Mouse (Mus musculus): ENCODE results near the gene Gm9970. TPM values are rescaled to one million over a fixed set of nuclear protein-coding genes. Genes with fewer than 3 reads are reported as not detected.

Gene Gm9970
- total and polyA plus RNA-seq, 3 experiments = 0.24 TPM; not detected in 2

DNA sequence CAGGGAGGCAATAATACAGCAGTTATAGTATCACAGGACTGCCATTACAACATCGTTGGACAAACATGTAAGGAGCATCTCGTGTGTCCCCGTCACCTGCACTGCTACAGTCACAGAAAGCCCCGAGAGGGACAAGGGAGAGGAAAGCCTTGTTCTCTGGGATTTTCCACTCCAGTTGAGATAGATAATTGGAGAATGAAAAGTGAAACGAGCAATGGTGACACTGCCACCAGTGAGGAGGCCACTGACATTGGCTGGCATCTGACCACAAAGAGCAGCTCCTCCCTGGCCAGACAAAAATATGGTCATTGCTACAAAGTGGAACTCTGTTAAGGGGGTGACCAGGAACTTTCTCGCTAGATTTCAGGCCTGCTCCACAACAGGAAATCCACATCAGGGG is 26.7 kb upstream of the Gm9970 start:
- H3K27ac ChIP-seq (ENCODE audit: control insufficient read depth, low read depth, low read length) = no peak overlapping the region
- H3K9me3 ChIP-seq (replicated peaks; ENCODE audit: insufficient read depth, low read length) = no peaks in the 10 kb centered on the region
- no peaks in the 10 kb centered on the region for H3K27me3 ChIP-seq (ENCODE audit: control insufficient read depth in 1 of 2, insufficient read depth in 2 of 2, low read length in 2 of 2)
- H3K4me3 ChIP-seq (ENCODE audit: control insufficient read depth in 1 of 2, insufficient read depth in 1 of 2, low read depth in 2 of 2, low read length in 2 of 2) = no peak overlapping the region
- TF ChIP-seq TAL1 (IDR thresholded peaks at IDR 0.05; ENCODE audit: low read length) (no peak), POLR2A (IDR thresholded peaks at IDR 0.05; ENCODE audit: control insufficient read depth in 1 of 2, insufficient read depth in 1 of 2, low read depth in 1 of 2, low read length in 2 of 2, poor library complexity in 1 of 2) (no peak), EP300 (IDR thresholded peaks at IDR 0.05; ENCODE audit: low read depth in 1 of 2, low read length in 2 of 2) (no peak), RCOR1 (IDR thresholded peaks at IDR 0.05; ENCODE audit: low read depth, low read length) (no peak), ZMIZ1 (IDR thresholded peaks at IDR 0.05; ENCODE audit: low read depth, low read length) (no peak), RAD21 (IDR thresholded peaks at IDR 0.05; ENCODE audit: low read depth, low read length) (no peak), ZKSCAN1 (IDR thresholded peaks at IDR 0.05; ENCODE audit: low read depth, low read length) (no peak), UBTF (IDR thresholded peaks at IDR 0.05; ENCODE audit: borderline replicate concordance, insufficient read depth, low read depth, low read length) (no peak), SMC3 (IDR thresholded peaks at IDR 0.05; ENCODE audit: low read depth, low read length) (no peak), GABPA (IDR thresholded peaks at IDR 0.05; ENCODE audit: low read depth, low read length) (no peak)
- no peaks in the 10 kb centered on the region for H3K4me1 ChIP-seq (ENCODE audit: control insufficient read depth in 1 of 2, insufficient read depth in 2 of 2, low read length in 2 of 2)
- H3K79me2 ChIP-seq (ENCODE audit: control insufficient read depth, insufficient read depth, low read length, poor library complexity) = no peaks in the 10 kb centered on the region
- no peak overlapping the region for H3K9ac ChIP-seq (ENCODE audit: control insufficient read depth, low read depth, low read length, poor library complexity, severe bottlenecking)
- H3K36me3 ChIP-seq (ENCODE audit: control insufficient read depth in 1 of 2, insufficient read depth in 2 of 2, low read length in 2 of 2) = no peaks in the 10 kb centered on the region
- no peak for DNase-seq (ENCODE audit: low read depth, low spot score)

DNA sequence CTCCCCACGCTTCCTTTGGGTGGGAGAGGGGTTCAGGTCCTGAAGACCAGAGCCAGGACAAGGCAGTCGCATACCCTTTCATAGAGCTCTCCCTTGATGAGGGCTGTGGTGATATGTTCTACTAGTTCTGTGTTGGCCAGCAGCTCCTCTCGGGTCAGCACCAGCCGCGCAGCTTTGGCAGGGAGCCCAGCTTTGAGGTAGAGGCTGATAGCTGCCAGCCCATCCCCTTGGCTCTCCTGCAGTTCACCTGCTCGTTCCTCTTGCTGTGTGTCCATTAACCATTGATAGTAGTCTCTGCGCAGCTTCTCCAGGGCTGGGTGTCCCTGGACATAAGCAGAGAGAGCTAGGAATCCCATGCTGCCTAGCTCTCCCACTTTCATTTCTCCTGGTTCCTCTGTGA is 25.1 kb upstream of the Gm9970 start:
- H3K79me2 ChIP-seq (ENCODE audit: control insufficient read depth, insufficient read depth, low read length, poor library complexity) = no peaks in the 10 kb centered on the region
- H3K36me3 ChIP-seq (ENCODE audit: control insufficient read depth in 1 of 2, insufficient read depth in 2 of 2, low read length in 2 of 2) = no peaks in the 10 kb centered on the region
- H3K9ac ChIP-seq (ENCODE audit: control insufficient read depth, low read depth, low read length, poor library complexity, severe bottlenecking) = no peak overlapping the region
- no peaks in the 10 kb centered on the region for H3K9me3 ChIP-seq (replicated peaks; ENCODE audit: insufficient read depth, low read length)
- no peak overlapping the region for H3K27ac ChIP-seq (ENCODE audit: control insufficient read depth, low read depth, low read length)
- H3K27me3 ChIP-seq (ENCODE audit: control insufficient read depth in 1 of 2, insufficient read depth in 2 of 2, low read length in 2 of 2) = no peaks in the 10 kb centered on the region
- H3K4me3 ChIP-seq (ENCODE audit: control insufficient read depth in 1 of 2, insufficient read depth in 1 of 2, low read depth in 2 of 2, low read length in 2 of 2) = no peak overlapping the region
- no peak for DNase-seq (ENCODE audit: low read depth, low spot score)
- no peaks in the 10 kb centered on the region for H3K4me1 ChIP-seq (ENCODE audit: control insufficient read depth in 1 of 2, insufficient read depth in 2 of 2, low read length in 2 of 2)
- TF ChIP-seq MAFK (IDR thresholded peaks at IDR 0.05; ENCODE audit: borderline replicate concordance, low read depth, low read length) (no peak), NRF1 (IDR thresholded peaks at IDR 0.05; ENCODE audit: insufficient read depth, low read depth, low read length, poor library complexity, severe bottlenecking) (no peak), ZMIZ1 (IDR thresholded peaks at IDR 0.05; ENCODE audit: low read depth, low read length) (no peak)

DNA sequence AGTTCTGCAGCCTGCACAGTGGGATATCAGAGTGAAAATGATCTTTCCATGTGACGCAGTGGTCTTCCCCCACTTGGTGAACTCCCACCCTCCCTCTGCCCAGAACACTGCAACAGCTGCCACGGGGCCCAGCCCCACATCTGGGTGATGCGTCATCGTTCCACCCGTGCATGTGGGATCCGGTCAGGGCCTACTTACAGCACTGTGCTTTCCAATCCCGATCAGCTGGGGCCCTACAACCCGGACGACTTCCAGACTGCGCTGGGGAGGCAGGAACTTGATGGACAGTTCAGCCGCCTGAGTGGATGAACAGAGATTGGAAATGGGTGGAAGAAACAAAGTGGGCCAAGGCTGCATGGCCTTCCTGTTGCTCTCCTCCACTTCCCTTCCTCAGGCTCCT is 16.6 kb upstream of the Gm9970 start:
- H3K27ac ChIP-seq (ENCODE audit: control insufficient read depth, low read depth, low read length) = no peak overlapping the region
- no peaks in the 10 kb centered on the region for H3K27me3 ChIP-seq (ENCODE audit: control insufficient read depth in 1 of 2, insufficient read depth in 2 of 2, low read length in 2 of 2)
- H3K4me3 ChIP-seq (ENCODE audit: control insufficient read depth in 1 of 2, insufficient read depth in 1 of 2, low read depth in 2 of 2, low read length in 2 of 2) = no peak overlapping the region
- no peaks in the 10 kb centered on the region; a peak in 1 of 4 replicates for H3K36me3 ChIP-seq (ENCODE audit: control insufficient read depth in 1 of 2, insufficient read depth in 2 of 2, low read length in 2 of 2)
- H3K9ac ChIP-seq (ENCODE audit: control insufficient read depth, low read depth, low read length, poor library complexity, severe bottlenecking) = no peak overlapping the region
- no peaks in the 10 kb centered on the region for H3K9me3 ChIP-seq (replicated peaks; ENCODE audit: insufficient read depth, low read length)
- no peaks in the 10 kb centered on the region for H3K4me1 ChIP-seq (ENCODE audit: control insufficient read depth in 1 of 2, insufficient read depth in 2 of 2, low read length in 2 of 2)
- no peak for DNase-seq (ENCODE audit: low read depth, low spot score)
- H3K79me2 ChIP-seq (ENCODE audit: control insufficient read depth, insufficient read depth, low read length, poor library complexity) = no peaks in the 10 kb centered on the region
- no peak for TF ChIP-seq POLR2AphosphoS5 (IDR thresholded peaks at IDR 0.05; ENCODE audit: borderline replicate concordance, low read depth, low read length)
- TF ChIP-seq USF1 (IDR thresholded peaks at IDR 0.05; ENCODE audit: low read depth, low read length) = no peak
- no peak for TF ChIP-seq EP300 (IDR thresholded peaks at IDR 0.05; ENCODE audit: low read depth in 1 of 2, low read length in 2 of 2)
- no peak for TF ChIP-seq UBTF (IDR thresholded peaks at IDR 0.05; ENCODE audit: borderline replicate concordance, insufficient read depth, low read depth, low read length)
- no peak for TF ChIP-seq TAL1 (IDR thresholded peaks at IDR 0.05; ENCODE audit: low read length)
- TF ChIP-seq HCFC1 (IDR thresholded peaks at IDR 0.05; ENCODE audit: low read depth, low read length) = no peak
- TF ChIP-seq GABPA (IDR thresholded peaks at IDR 0.05; ENCODE audit: low read depth, low read length) = no peak
- TF ChIP-seq SMC3 (IDR thresholded peaks at IDR 0.05; ENCODE audit: low read depth, low read length) = no peak
- no peak for TF ChIP-seq TBP (IDR thresholded peaks at IDR 0.05; ENCODE audit: low read depth, low read length)
- no peak for TF ChIP-seq TCF12 (IDR thresholded peaks at IDR 0.05; ENCODE audit: low read depth, low read length)
- no peak for TF ChIP-seq GATA1 (IDR thresholded peaks at IDR 0.05; ENCODE audit: low read depth, low read length)
- TF ChIP-seq MEF2A (IDR thresholded peaks at IDR 0.05; ENCODE audit: extremely low read depth, insufficient replicate concordance, low read depth, low read length, poor library complexity, severe bottlenecking) = no peak
- TF ChIP-seq ZMIZ1 (IDR thresholded peaks at IDR 0.05; ENCODE audit: low read depth, low read length) = no peak
- no peak for TF ChIP-seq MXI1 (IDR thresholded peaks at IDR 0.05; ENCODE audit: low read depth, low read length)
- no peak for TF ChIP-seq ETS1 (IDR thresholded peaks at IDR 0.05; ENCODE audit: low read depth, low read length)
- TF ChIP-seq POLR2A (IDR thresholded peaks at IDR 0.05; ENCODE audit: control insufficient read depth in 1 of 2, insufficient read depth in 1 of 2, low read depth in 1 of 2, low read length in 2 of 2, poor library complexity in 1 of 2) = no peak
- no peak for TF ChIP-seq POLR2AphosphoS2 (IDR thresholded peaks at IDR 0.05; ENCODE audit: low read length)
- TF ChIP-seq ELF1 (IDR thresholded peaks at IDR 0.05; ENCODE audit: low read depth, low read length) = no peak
- no peak for TF ChIP-seq JUND (IDR thresholded peaks at IDR 0.05; ENCODE audit: low read depth, low read length)
